Mouse (Mus musculus): ENCODE measurements around the gene Slc51b.

DNA sequence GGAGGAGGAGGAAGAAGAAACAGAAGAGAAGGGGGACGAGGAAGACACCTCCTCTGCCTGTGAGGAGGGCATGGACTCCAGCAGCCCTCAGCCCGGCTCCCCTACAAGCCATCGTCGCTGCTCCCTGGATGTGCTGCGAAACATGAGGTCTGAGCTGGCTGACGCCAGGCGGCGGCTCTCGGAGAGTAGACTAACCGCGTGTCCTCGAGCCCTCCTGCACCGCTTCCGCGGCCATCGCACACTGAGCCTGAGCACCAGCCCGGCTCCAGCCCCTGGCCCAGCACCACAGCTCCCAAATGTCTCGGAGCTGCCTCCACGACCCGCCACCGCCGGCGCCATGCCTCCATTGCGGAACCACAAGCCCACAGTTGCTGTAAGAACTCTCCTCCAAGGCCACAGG, 51.0 kb downstream of the Slc51b start:
- no peak for TF ChIP-seq POLR2A (IDR thresholded peaks at IDR 0.05; ENCODE audit: extremely low read depth, insufficient read depth, low read length)
- no peak for TF ChIP-seq CTCF (IDR thresholded peaks at IDR 0.05; ENCODE audit: extremely low read depth, insufficient read depth, low read length)
